Mouse (Mus musculus) 3134 (cell line): ENCODE measurements around the gene Gm10322.
A peak's percentile ranks its signal among the peaks of the same experiment; 100 is the strongest.

Experiments
- DNase-seq: peaks from one replicate; pipeline ENCODE4 v3.0.0-alpha.2; 2011; ENCODE audit warnings: low spot score; ENCODE audit not compliant: insufficient read length; ENCODE audit errors: extremely low read depth

Gene Gm10322

GRCm38 (mm10) chr10:59615981-59616520, at the start of gene Gm10322:
Gm10322 (plus strand) TSS chr10:59616063.
- DNase-seq, result peak; percentile 82

GRCm38 (mm10) chr10:59566968-59567367, 48.9 kb upstream of the Gm10322 start:
- DNase-seq, result no peak

GRCm38 (mm10) chr10:59568665-59569480, 47.0 kb upstream of the Gm10322 start:
- no peak for DNase-seq

- no peak for DNase-seq
These were observed 46.4 kb upstream of the Gm10322 start for GRCm38 (mm10) chr10:59569481-59569869.

GRCm38 (mm10) chr10:59570360-59570759, 45.5 kb upstream of the Gm10322 start:
- DNase-seq, result no peak

- DNase-seq, result no peak
These were observed 45.1 kb upstream of the Gm10322 start for GRCm38 (mm10) chr10:59570780-59571179.

GRCm38 (mm10) chr10:59571273-59571672, 44.6 kb upstream of the Gm10322 start:
- DNase-seq, result no peak

- DNase-seq, result no peak
These were observed 43.9 kb upstream of the Gm10322 start for GRCm38 (mm10) chr10:59571964-59572363.

GRCm38 (mm10) chr10:59576305-59576704, 39.6 kb upstream of the Gm10322 start:
- DNase-seq, result no peak

GRCm38 (mm10) chr10:59577871-59578801, 37.7 kb upstream of the Gm10322 start:
- peak; percentile 70 for DNase-seq

GRCm38 (mm10) chr10:59579645-59580044, 36.2 kb upstream of the Gm10322 start:
- peak; percentile 22 for DNase-seq

- DNase-seq, result no peak
These were observed 35.2 kb upstream of the Gm10322 start for GRCm38 (mm10) chr10:59580593-59581149.

- DNase-seq, result no peak
These were observed 33.9 kb upstream of the Gm10322 start for GRCm38 (mm10) chr10:59581826-59582543.

GRCm38 (mm10) chr10:59585621-59586020, 30.2 kb upstream of the Gm10322 start:
- DNase-seq, result no peak

GRCm38 (mm10) chr10:59586821-59587220, 29.0 kb upstream of the Gm10322 start:
- no peak for DNase-seq

- DNase-seq, result no peak
These were observed 27.7 kb upstream of the Gm10322 start for GRCm38 (mm10) chr10:59588135-59588534.

- no peak for DNase-seq
These were observed 26.4 kb upstream of the Gm10322 start for GRCm38 (mm10) chr10:59589420-59589819.

GRCm38 (mm10) chr10:59589856-59590255, 26.0 kb upstream of the Gm10322 start:
- no peak for DNase-seq

GRCm38 (mm10) chr10:59590606-59591005, 25.3 kb upstream of the Gm10322 start:
- DNase-seq, result no peak
